Mouse (Mus musculus): ENCODE data around the gene Ddr2.

Gene Ddr2

GRCm38 (mm10) chr1:170086631-170087030 is 23.9 kb downstream of the Ddr2 start:
- no peak for DNase-seq

- no peak for DNase-seq
Measured at GRCm38 (mm10) chr1:170084151-170084796, 26.3 kb downstream of the Ddr2 start.

- DNase-seq = no peak
Measured at GRCm38 (mm10) chr1:170080907-170081306, 29.7 kb downstream of the Ddr2 start.

- DNase-seq = no peak
Measured at GRCm38 (mm10) chr1:170079465-170079864, 31.1 kb downstream of the Ddr2 start.

- DNase-seq = no peak
Measured at GRCm38 (mm10) chr1:170076339-170076738, 34.2 kb downstream of the Ddr2 start.

GRCm38 (mm10) chr1:170073768-170074167 is 36.8 kb downstream of the Ddr2 start:
- DNase-seq = no peak

GRCm38 (mm10) chr1:170069143-170069542 is 41.4 kb downstream of the Ddr2 start:
- DNase-seq = no peak

- DNase-seq = no peak
Measured at GRCm38 (mm10) chr1:170065931-170066330, 44.6 kb downstream of the Ddr2 start.

- no peak for DNase-seq
Measured at GRCm38 (mm10) chr1:170065009-170065408, 45.6 kb downstream of the Ddr2 start.

- DNase-seq = no peak
Measured at GRCm38 (mm10) chr1:170064083-170064494, 46.5 kb downstream of the Ddr2 start.

- no peak for DNase-seq
Measured at GRCm38 (mm10) chr1:170060214-170060613, 50.3 kb downstream of the Ddr2 start.

GRCm38 (mm10) chr1:170059347-170059746 is 51.2 kb downstream of the Ddr2 start:
- DNase-seq = peak; percentile 8

GRCm38 (mm10) chr1:170058051-170058450 is 52.5 kb downstream of the Ddr2 start:
- no peak for DNase-seq

- no peak for DNase-seq
Measured at GRCm38 (mm10) chr1:170057607-170058006, 53.0 kb downstream of the Ddr2 start.

- no peak for DNase-seq
Measured at GRCm38 (mm10) chr1:170056921-170057320, 53.6 kb downstream of the Ddr2 start.

- no peak for DNase-seq
Measured at GRCm38 (mm10) chr1:170056214-170056613, 54.3 kb downstream of the Ddr2 start.

- DNase-seq = no peak
Measured at GRCm38 (mm10) chr1:170052469-170053065, 58.0 kb downstream of the Ddr2 start.

- no peak for DNase-seq
Measured at GRCm38 (mm10) chr1:170051631-170052177, 58.9 kb downstream of the Ddr2 start.

- no peak for DNase-seq
Measured at GRCm38 (mm10) chr1:170048434-170048833, 62.1 kb downstream of the Ddr2 start.

- no peak for DNase-seq
Measured at GRCm38 (mm10) chr1:170044726-170045471, 65.7 kb downstream of the Ddr2 start.

GRCm38 (mm10) chr1:170043753-170044152 is 66.8 kb downstream of the Ddr2 start:
- no peak for DNase-seq

- no peak for DNase-seq
Measured at GRCm38 (mm10) chr1:170042996-170043395, 67.6 kb downstream of the Ddr2 start.

- DNase-seq = no peak
Measured at GRCm38 (mm10) chr1:170039402-170039801, 71.2 kb downstream of the Ddr2 start.

- no peak for DNase-seq
Measured at GRCm38 (mm10) chr1:170035575-170035974, 75.0 kb downstream of the Ddr2 start.

Data from retina, postnatal 1 day (tissue).